Mouse (Mus musculus) stomach, embryonic 14.5 days (tissue): Measurements from ENCODE around the gene Plcb1. TPM values are rescaled to one million over a fixed set of nuclear protein-coding genes. Genes with fewer than 3 reads are reported as not detected.

Source experiments
- ATAC-seq: fragments of 200-750 bp; cut with Nextera tagmentation; 2 replicates; pipeline ENCODE4 v1.8.0; 2017; ENCODE audit warnings: low read depth, moderate TSS enrichment; ENCODE audit not compliant: insufficient number of reproducible peaks, insufficient read depth, low FRiP score
- H3K27ac ChIP-seq: fragments of 300-500 bp; sonication (generic); 2 replicates; pipeline ENCODE4 v1.5.1; 2014; ENCODE audit warnings: mild to moderate bottlenecking, low read length, moderate library complexity, mixed read lengths
- H3K27me3 ChIP-seq: fragments of 300-500 bp; sonication (generic); 2 replicates; pipeline ENCODE4 v1.6.1; 2014; ENCODE audit warnings: low read length, control low read depth, mixed read lengths; ENCODE audit not compliant: control insufficient read depth, insufficient read depth
- H3K36me3 ChIP-seq: fragments of 300-500 bp; sonication (generic); 2 replicates; pipeline ENCODE4 v1.6.1; 2014; ENCODE audit warnings: mild to moderate bottlenecking, control low read depth, low read length, moderate library complexity, mixed read lengths; ENCODE audit not compliant: control insufficient read depth, insufficient read depth
- H3K4me1 ChIP-seq: fragments of 300-500 bp; sonication (generic); 2 replicates; pipeline ENCODE4 v1.6.1; 2014; ENCODE audit warnings: low read length, control low read depth, mixed read lengths; ENCODE audit not compliant: control insufficient read depth, insufficient read depth
- H3K4me2 ChIP-seq: fragments of 300-500 bp; sonication (generic); replicated peaks from 2 replicates; pipeline ENCODE4 v1.6.1; 2014; ENCODE audit warnings: low read depth, low read length, control low read depth
- H3K4me3 ChIP-seq: fragments of 300-500 bp; sonication (generic); 2 replicates; pipeline ENCODE4 v1.5.1; 2014; ENCODE audit warnings: low read depth, low read length, control low read depth
- H3K9ac ChIP-seq: fragments of 300-500 bp; sonication (generic); replicated peaks from 2 replicates; pipeline ENCODE4 v1.6.1; 2014; ENCODE audit warnings: low read depth, mild to moderate bottlenecking, control low read depth, low read length, moderate library complexity, mixed read lengths
- H3K9me3 ChIP-seq: fragments of 300-500 bp; sonication (generic); 2 replicates; pipeline ENCODE4 v1.6.1; 2016; ENCODE audit warnings: low read depth, low read length, control low read depth; ENCODE audit not compliant: control insufficient read depth
- WGBS: fragments of 180-500 bp; shearing (Covaris S2); extraction: QIAGEN DNeasy Blood & Tissue Kit; methylation state at CpG from one replicate; pipeline ENCODE4 v1.1.7; 2014; 5-methylcytosine and 5-hydroxymethylcytosine counted together
- polyA plus RNA-seq: library from polyadenylated mRNA; unstranded; fragments of >200 nt; fragmentation: Nextera tagmentation; extraction: Ambion mirVana; gene quantifications from 2 replicates; pipeline ENCODE4 v1.2.1, GENCODE M21; 2014

The Plcb1 gene
- polyA plus RNA-seq, 1 experiment from 2014 or later = 25.3 TPM

DNA sequence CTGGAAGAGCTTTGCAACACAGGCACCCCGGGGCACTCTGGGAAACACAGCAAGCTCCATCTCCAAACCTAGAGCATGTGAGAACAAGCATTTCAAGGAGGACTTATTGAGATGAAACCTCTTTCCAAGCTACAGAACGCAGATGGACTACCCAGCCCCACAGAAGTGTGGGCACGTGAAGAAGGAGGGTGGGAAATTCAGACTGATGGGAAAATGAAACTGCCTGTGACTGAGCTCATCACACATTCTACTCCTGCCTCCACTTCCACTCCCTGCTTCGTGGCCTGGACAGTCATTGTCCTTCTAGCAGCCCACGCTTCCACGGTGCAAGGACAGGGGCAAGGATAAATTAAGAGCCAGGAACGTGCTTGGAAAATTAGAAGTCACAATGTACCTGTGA is 370.2 kb downstream of the Plcb1 start:
- no peak for ATAC-seq
- H3K4me1 ChIP-seq = no peaks in the 10 kb centered on the region

DNA sequence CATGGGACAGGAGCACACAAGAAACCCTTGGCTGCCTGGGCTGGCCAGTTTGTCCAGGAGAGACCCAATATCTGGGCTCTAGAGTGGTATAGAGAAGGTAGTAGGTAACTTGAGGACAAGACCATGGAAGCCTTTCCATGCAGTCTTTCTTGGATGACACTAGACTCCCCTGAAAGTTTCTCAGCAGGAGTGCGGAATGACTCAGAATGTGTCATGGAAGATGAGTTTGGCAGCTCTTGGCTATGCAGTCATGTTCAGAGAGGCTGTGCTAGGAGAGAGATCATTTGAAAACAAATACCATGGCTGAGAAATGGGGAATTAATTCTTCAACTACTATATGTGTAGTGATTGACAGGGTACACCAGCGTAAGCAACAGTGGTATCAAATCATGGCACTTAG is 372.1 kb downstream of the Plcb1 start:
- H3K27ac ChIP-seq = no peak overlapping the region
- ATAC-seq = no peak
- 95% methylated on average over 2 of the region's 2 CpGs for WGBS
- no peaks in the 10 kb centered on the region for H3K9me3 ChIP-seq
- no peak overlapping the region for H3K9ac ChIP-seq
- no peaks in the 10 kb centered on the region for H3K4me1 ChIP-seq
- no peak overlapping the region for H3K4me2 ChIP-seq
- no peaks in the 10 kb centered on the region for H3K36me3 ChIP-seq
- no peak overlapping the region for H3K4me3 ChIP-seq
- H3K27me3 ChIP-seq = no peaks in the 10 kb centered on the region

More for the DNA sequence above, 370.2 kb downstream of the Plcb1 start:
- Histone ChIP-seq H3K27me3 (no peaks in the 10 kb centered on the region), H3K9me3 (no peaks in the 10 kb centered on the region), H3K36me3 (no peaks in the 10 kb centered on the region), H3K4me3 (no peak overlapping the region), H3K9ac (no peak overlapping the region), H3K27ac (no peak overlapping the region), H3K4me2 (no peak overlapping the region)
- WGBS = 82% methylated on average over 7 of the region's 7 CpGs

- no peak for ATAC-seq
- Histone ChIP-seq H3K27ac (no peak overlapping the region), H3K4me1 (no peaks in the 10 kb centered on the region), H3K9ac (no peak overlapping the region), H3K36me3 (no peaks in the 10 kb centered on the region), H3K4me2 (no peak overlapping the region), H3K27me3 (no peaks in the 10 kb centered on the region), H3K9me3 (no peaks in the 10 kb centered on the region), H3K4me3 (no peak overlapping the region)
- WGBS = 92% methylated on average over 4 of the region's 4 CpGs
Measured at GRCm38 (mm10) chr2:135161673-135162072, 375.8 kb downstream of the Plcb1 start.

DNA sequence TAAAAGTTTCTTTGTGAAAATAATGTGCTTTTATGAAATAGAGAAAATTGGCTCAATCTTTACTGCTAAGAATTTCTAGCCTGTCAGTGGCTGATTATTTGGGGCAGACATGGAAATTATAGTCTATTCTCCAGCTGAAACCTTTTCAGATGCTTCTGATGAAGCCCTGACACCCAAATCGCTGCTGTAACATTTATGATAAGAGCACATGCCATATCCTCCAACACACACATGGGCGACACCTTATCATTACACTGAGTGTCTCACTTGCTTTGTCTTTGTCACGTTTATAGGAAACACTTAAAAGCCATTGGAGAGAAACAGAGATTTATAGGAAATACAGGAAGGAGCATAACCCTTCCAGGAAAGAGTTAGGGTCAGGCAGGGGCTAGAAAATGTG is 379.6 kb downstream of the Plcb1 start:
- H3K4me2 ChIP-seq = no peak overlapping the region
- WGBS = 71% methylated on average over 3 of the region's 3 CpGs
- no peak overlapping the region for H3K4me3 ChIP-seq
- no peaks in the 10 kb centered on the region for H3K36me3 ChIP-seq
- ATAC-seq = no peak
- H3K27me3 ChIP-seq = no peaks in the 10 kb centered on the region
- no peaks in the 10 kb centered on the region for H3K4me1 ChIP-seq
- H3K9me3 ChIP-seq = no peaks in the 10 kb centered on the region
- H3K27ac ChIP-seq = no peak overlapping the region
- no peak overlapping the region for H3K9ac ChIP-seq

GRCm38 (mm10) chr2:135175544-135175943 is 389.7 kb downstream of the Plcb1 start:
- Histone ChIP-seq H3K9ac (no peak overlapping the region), H3K4me1 (no peaks in the 10 kb centered on the region), H3K4me3 (no peak overlapping the region), H3K4me2 (no peak overlapping the region), H3K36me3 (no peaks in the 10 kb centered on the region), H3K27ac (no peak overlapping the region), H3K9me3 (no peaks in the 10 kb centered on the region), H3K27me3 (no peaks in the 10 kb centered on the region)
- no peak for ATAC-seq
- 55% methylated on average over 4 of the region's 4 CpGs for WGBS

DNA sequence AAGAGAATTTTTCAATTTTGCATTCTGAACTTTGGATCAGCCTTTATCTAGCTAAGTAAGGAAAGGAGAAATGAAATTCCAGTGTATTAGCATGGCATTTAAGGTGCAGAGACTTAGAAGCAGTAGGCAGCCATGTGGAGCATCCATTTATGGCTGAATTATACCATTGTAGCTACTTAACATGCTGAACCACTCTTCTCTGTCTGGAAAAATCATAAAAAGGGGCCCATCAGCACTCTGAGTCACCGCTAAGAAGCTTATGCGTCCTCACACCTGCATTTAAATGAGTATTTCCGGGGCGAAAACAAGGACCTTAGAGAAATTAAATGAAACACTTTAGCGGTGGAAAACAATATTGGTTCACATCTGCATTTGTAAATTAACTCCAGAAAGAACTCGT is 401.8 kb downstream of the Plcb1 start:
- no peaks in the 10 kb centered on the region for H3K36me3 ChIP-seq
- no peak overlapping the region for H3K4me3 ChIP-seq
- no peaks in the 10 kb centered on the region for H3K27me3 ChIP-seq
- H3K9me3 ChIP-seq = no peaks in the 10 kb centered on the region
- no peak for ATAC-seq
- no peak overlapping the region for H3K9ac ChIP-seq
- H3K4me2 ChIP-seq = no peak overlapping the region
- H3K27ac ChIP-seq = no peak overlapping the region
- no peaks in the 10 kb centered on the region for H3K4me1 ChIP-seq
- WGBS = 79% methylated on average over 6 of the region's 6 CpGs

DNA sequence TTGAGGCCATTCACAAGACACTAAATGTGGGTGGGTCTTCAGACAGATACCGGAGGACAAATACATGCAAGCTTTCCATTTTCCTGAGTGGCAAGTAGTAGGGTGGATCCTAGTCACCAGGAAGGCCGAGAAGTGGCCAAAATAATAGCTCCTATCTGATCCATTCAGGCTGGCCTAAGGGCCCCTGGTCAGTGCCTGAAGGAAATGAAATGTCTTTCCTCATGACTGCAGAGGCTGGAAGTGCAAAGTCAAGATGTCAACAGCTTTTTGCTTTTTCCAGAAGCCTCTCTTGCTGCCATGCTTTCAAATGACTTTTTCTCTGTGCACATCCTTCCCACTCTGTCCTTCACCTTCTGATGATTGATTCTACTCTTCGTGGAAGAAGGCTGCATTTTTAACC is 415.0 kb downstream of the Plcb1 start:
- Histone ChIP-seq H3K36me3 (no peaks in the 10 kb centered on the region), H3K4me1 (no peaks in the 10 kb centered on the region), H3K9me3 (no peaks in the 10 kb centered on the region), H3K27me3 (no peaks in the 10 kb centered on the region), H3K4me2 (no peak overlapping the region), H3K4me3 (no peak overlapping the region), H3K27ac (no peak overlapping the region), H3K9ac (no peak overlapping the region)
- 75% methylated on average over 3 of the region's 3 CpGs for WGBS
- ATAC-seq = no peak

DNA sequence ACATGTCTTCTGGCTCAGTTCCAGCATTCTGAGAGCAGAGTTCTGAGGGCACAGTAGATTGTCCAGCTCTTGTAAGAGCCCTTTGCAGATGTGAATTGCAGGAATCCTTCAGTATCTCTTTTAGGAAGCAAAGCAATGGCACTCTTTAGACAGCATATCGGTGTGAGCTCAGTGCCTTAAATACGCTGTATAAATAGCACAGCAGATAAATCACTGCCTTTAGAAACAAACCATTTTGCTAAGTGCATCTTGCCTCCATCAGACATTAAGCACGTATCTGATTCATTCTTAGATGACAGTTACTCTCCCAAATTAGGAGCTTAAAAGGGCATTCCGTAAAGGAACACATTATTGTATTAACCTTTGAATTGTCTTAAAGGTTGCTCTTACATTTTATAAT is 416.5 kb downstream of the Plcb1 start:
- Histone ChIP-seq H3K4me3 (no peak overlapping the region), H3K36me3 (no peaks in the 10 kb centered on the region), H3K4me1 (no peaks in the 10 kb centered on the region), H3K9me3 (no peaks in the 10 kb centered on the region), H3K27ac (no peak overlapping the region), H3K9ac (no peak overlapping the region), H3K4me2 (no peak overlapping the region), H3K27me3 (no peaks in the 10 kb centered on the region)
- ATAC-seq = no peak
- 28% methylated on average over 4 of the region's 4 CpGs for WGBS
